In genomic region chr1:63659591-63659990, GRCm38 (mm10) we compare ENCODE assay signal across 8 mouse cellular contexts. TPM values are rescaled to one million over a fixed set of nuclear protein-coding genes. Genes with fewer than 3 reads are reported as not detected.
DNase-seq lines count a peak whose midpoint lies in the region; ATAC-seq and TF ChIP-seq lines count a peak whose summit lies in the region.

No protein-coding gene starts in this region.

- POLR2A ChIA-PET in Patski (lab: Charles Lee): no interaction called here

- TF ChIP-seq CTCF in Patski (IDR thresholded peaks at IDR 0.05): peak; percentile 57
- TF ChIP-seq CTCF in layer of hippocampus, adult 2 months (conservative IDR thresholded peaks at IDR 0.05): peak; percentile 84

- CTCF ChIA-PET in Patski (lab: Charles Lee): interaction anchor here (1.6 to 2.9 kb wide), 2 partner anchors 11 to 789 kb away, joined by 4 to 12 read pairs; no protein-coding TSS in a partner anchor

- in situ Hi-C loops in Patski (cut with MboI; ENCODE audit: low pct_unique_long_range_greater_than_20kb): loop anchor here (5.0 to 25.0 kb wide), 2 partner anchors 1048 to 1353 kb away; no protein-coding TSS in a partner anchor

- H3K4me1 ChIP-seq in liver, embryonic 11.5 days (replicated peaks; ENCODE audit: control insufficient read depth, insufficient read depth, low read length): no peaks in the 10 kb centered on the region
- no peaks in the 10 kb centered on the region for H3K4me1 ChIP-seq in midbrain, embryonic 11.5 days (ENCODE audit: control insufficient read depth, insufficient read depth, low read length)

- H3K9me3 ChIP-seq in liver, embryonic 11.5 days (ENCODE audit: control insufficient read depth, low read length): no peaks in the 10 kb centered on the region
- no peaks in the 10 kb centered on the region for H3K9me3 ChIP-seq in midbrain, embryonic 11.5 days (ENCODE audit: control insufficient read depth, low read length)

- H3K9ac ChIP-seq in liver, embryonic 11.5 days (ENCODE audit: low read depth, low read length): no peak overlapping the region
- no peak overlapping the region for H3K9ac ChIP-seq in midbrain, embryonic 11.5 days (ENCODE audit: low read length)

- no peak overlapping the region for H3K4me3 ChIP-seq in liver, embryonic 11.5 days (ENCODE audit: low read depth, low read length)
- H3K4me3 ChIP-seq in layer of hippocampus, adult 2 months: no peak overlapping the region
- no peak overlapping the region for H3K4me3 ChIP-seq in midbrain, embryonic 11.5 days (ENCODE audit: low read depth, low read length)

- no peak overlapping the region for H3K4me2 ChIP-seq in liver, embryonic 11.5 days
- H3K4me2 ChIP-seq in midbrain, embryonic 11.5 days: no peak overlapping the region

- H3K36me3 ChIP-seq in liver, embryonic 11.5 days (ENCODE audit: control insufficient read depth, insufficient read depth, low read length): no peaks in the 10 kb centered on the region
- no peaks in the 10 kb centered on the region for H3K36me3 ChIP-seq in midbrain, embryonic 11.5 days (ENCODE audit: control insufficient read depth, insufficient read depth, low read length)

- no peaks in the 10 kb centered on the region; the same call in 1 of the 2 replicates for H3K27me3 ChIP-seq in liver, embryonic 11.5 days (replicated peaks; ENCODE audit: control insufficient read depth, insufficient read depth, low read length)
- H3K27me3 ChIP-seq in Patski: peaks cover 21% of the 10 kb centered on the region
- H3K27me3 ChIP-seq in midbrain, embryonic 11.5 days (ENCODE audit: control insufficient read depth, insufficient read depth, low read length): no peaks in the 10 kb centered on the region

- intact Hi-C loops in heart, postnatal 36 days (cut with DNase I): loop anchor here (1.0 to 5.0 kb wide), 3 partner anchors 789 to 1351 kb away; no protein-coding TSS in a partner anchor

- H3K27ac ChIP-seq in liver, embryonic 11.5 days (ENCODE audit: low read depth, low read length): no peak overlapping the region
- H3K27ac ChIP-seq in layer of hippocampus, adult 2 months: no peak overlapping the region
- H3K27ac ChIP-seq in midbrain, embryonic 11.5 days (ENCODE audit: low read depth, low read length): no peak overlapping the region

- WGBS in liver, embryonic 11.5 days: 2% methylated on average over 7 of the region's 7 CpGs
- WGBS in midbrain, embryonic 11.5 days: 3% methylated on average over 7 of the region's 7 CpGs

- peak; percentile 10 for DNase-seq in liver
- DNase-seq in liver, embryonic 11.5 days (ENCODE audit: low spot score): no peak
- DNase-seq in Patski (ENCODE audit: low read depth, low spot score): peak; percentile 7
- DNase-seq in heart, postnatal 36 days: peak; percentile 30 to 35
- DNase-seq in layer of hippocampus, adult 2 months (ENCODE audit: low spot score in 2 of 2): peak; percentile 38 to 60
- DNase-seq in midbrain, embryonic 11.5 days (ENCODE audit: low spot score, missing footprints): peak; percentile 93
- no peak for DNase-seq in testis, postnatal 14 days (ENCODE audit: low spot score)

- no peak for ATAC-seq in liver, embryonic 11.5 days (replicated peaks; ENCODE audit: low FRiP score)
- peak; percentile 51 for ATAC-seq in Patski
- ATAC-seq in common myeloid progenitor, adult 5-6 weeks (replicated peaks; ENCODE audit: low read depth, poor library complexity, severe bottlenecking): peak; percentile 80
- ATAC-seq in midbrain, embryonic 11.5 days (ENCODE audit: low FRiP score): no peak

RNA-seq across cellular contexts. Expression of gene Dytn, which starts 27.1 kb away (rescaled TPM):
- polyA plus RNA-seq in liver, embryonic 11.5 days (2014; fragmentation: Nextera tagmentation; extraction: Ambion mirVana): not detected in 2 replicates
- polyA plus RNA-seq in Patski (2021): not detected
- not detected in 2 replicates for total RNA-seq in common myeloid progenitor, adult 5-6 weeks (2017)
- not detected for total RNA-seq in heart, postnatal 36 days (2021)
- not detected for total RNA-seq in layer of hippocampus, adult 2 months (2021)
- not detected in 2 replicates for polyA plus RNA-seq in midbrain, embryonic 11.5 days (2014; fragmentation: Nextera tagmentation; extraction: Ambion mirVana)

RNA-seq across cellular contexts. Expression of gene Gm39653, which starts 43.8 kb away (rescaled TPM):
- not detected in 2 replicates for polyA plus RNA-seq in liver, embryonic 11.5 days (2014; fragmentation: Nextera tagmentation; extraction: Ambion mirVana)
- polyA plus RNA-seq in Patski (2021): not detected
- not detected in 2 replicates for total RNA-seq in common myeloid progenitor, adult 5-6 weeks (2017)
- not detected for total RNA-seq in heart, postnatal 36 days (2021)
- not detected for total RNA-seq in layer of hippocampus, adult 2 months (2021)
- polyA plus RNA-seq in midbrain, embryonic 11.5 days (2014; fragmentation: Nextera tagmentation; extraction: Ambion mirVana): not detected in 2 replicates

Comparison
In these comparisons a context has a peak if more than half of its experiments do, and no peak if none do; other contexts are left out.
1. DNase-seq: peak in liver (single experiment), Patski (single experiment), heart, postnatal 36 days (2 of 2), layer of hippocampus, adult 2 months (2 of 2) and midbrain, embryonic 11.5 days (single experiment); none in liver, embryonic 11.5 days (single experiment) and testis, postnatal 14 days (single experiment).
2. ATAC-seq: peak in Patski (single experiment) and common myeloid progenitor, adult 5-6 weeks (single experiment); none in liver, embryonic 11.5 days (single experiment) and midbrain, embryonic 11.5 days (single experiment).